Mouse (Mus musculus) cerebellum, adult 2 months (tissue): ENCODE data around the gene Mycn.

ENCODE experiments used
- CTCF ChIP-seq: fragments of 200-500 bp; IDR thresholded peaks from 2 replicates; pipeline ENCODE4 v1.5.1; 2011; ENCODE audit warnings: low read depth, mild to moderate bottlenecking, control low read depth, low read length, moderate library complexity, borderline replicate concordance; ENCODE audit not compliant: insufficient read depth
- POLR2A ChIP-seq: fragments of 200-500 bp; IDR thresholded peaks from 2 replicates; pipeline ENCODE4 v1.6.1; 2011; ENCODE audit warnings: low read length, control low read depth, borderline replicate concordance; ENCODE audit not compliant: insufficient read depth

DNA sequence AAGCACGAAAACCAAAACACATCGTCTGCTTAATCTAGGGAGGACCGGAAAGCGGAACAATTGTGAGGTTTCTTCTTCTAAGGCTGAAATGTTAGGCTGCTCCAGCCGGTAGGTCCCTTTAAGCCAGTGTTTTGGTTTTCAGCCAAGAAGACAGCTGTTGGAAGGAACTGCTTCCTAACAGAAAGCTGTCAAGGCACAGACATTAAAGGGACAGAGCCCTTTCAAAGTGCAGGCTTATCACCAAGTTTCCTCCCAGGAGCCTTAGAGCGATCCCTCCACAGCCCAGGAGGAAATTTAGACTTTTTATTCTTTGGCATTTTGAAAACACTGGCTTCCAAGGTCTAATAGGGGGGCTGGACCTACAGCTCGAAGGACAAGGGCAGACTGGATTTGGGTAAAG lies 3.4 kb downstream of the Mycn start:
- TF ChIP-seq POLR2A: no peak
- TF ChIP-seq CTCF: no peak
